Mouse (Mus musculus): Measurements from ENCODE around the gene Yif1a. TPM values are rescaled to one million over a fixed set of nuclear protein-coding genes. Genes with fewer than 3 reads are reported as not detected.

Yif1a gene
- polyA plus RNA-seq, 1 experiment from 2014 or later = 128 TPM

DNA sequence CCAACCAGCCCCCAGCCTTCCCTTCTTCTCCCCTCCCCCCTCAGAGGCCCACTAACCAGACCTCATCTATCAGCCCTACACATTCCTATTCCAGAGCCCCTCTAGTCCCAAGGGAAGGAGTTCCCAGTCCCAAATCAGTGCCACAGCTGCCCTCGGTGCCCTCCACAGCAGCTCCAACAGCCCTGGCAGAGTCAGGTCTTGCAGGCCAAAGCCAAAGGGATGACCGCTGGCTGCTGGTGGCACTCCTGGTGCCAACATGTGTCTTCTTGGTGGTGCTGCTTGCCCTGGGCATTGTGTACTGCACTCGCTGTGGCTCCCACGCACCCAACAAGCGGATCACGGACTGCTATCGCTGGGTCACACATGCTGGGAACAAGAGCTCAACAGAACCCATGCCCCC lies 18.4 kb upstream of the Yif1a start:
- DNase-seq (ENCODE audit: low spot score) = no peak
- no peaks in the 10 kb centered on the region for H3K9me3 ChIP-seq (ENCODE audit: control insufficient read depth, low read length)
- H3K36me3 ChIP-seq (ENCODE audit: control insufficient read depth, insufficient read depth, low read length) = no peaks in the 10 kb centered on the region
- H3K9ac ChIP-seq (ENCODE audit: low read length) = peak overlapping the region; percentile 31; the same call in 1 of the 2 replicates
- no peak for ATAC-seq (ENCODE audit: low FRiP score, low TSS enrichment)
- H3K27ac ChIP-seq (replicated peaks) = no peak overlapping the region
- H3K4me2 ChIP-seq (replicated peaks; ENCODE audit: low read depth) = peak overlapping the region; percentile 73
- 76% methylated on average over 7 of the region's 7 CpGs for WGBS
- H3K27me3 ChIP-seq (ENCODE audit: control insufficient read depth, insufficient read depth, low read length) = no peaks in the 10 kb centered on the region; the same call in 1 of the 2 replicates
- H3K4me3 ChIP-seq (ENCODE audit: low read depth, low read length) = peak overlapping the region; percentile 60
- H3K4me1 ChIP-seq (replicated peaks; ENCODE audit: control insufficient read depth, insufficient read depth) = peaks cover 9% of the 10 kb centered on the region; the same call in 1 of the 2 replicates
- TF ChIP-seq EP300 (optimal IDR thresholded peaks at IDR 0.05) (no peak), CTCF (IDR thresholded peaks at IDR 0.05; ENCODE audit: low read depth) (no peak)

DNA sequence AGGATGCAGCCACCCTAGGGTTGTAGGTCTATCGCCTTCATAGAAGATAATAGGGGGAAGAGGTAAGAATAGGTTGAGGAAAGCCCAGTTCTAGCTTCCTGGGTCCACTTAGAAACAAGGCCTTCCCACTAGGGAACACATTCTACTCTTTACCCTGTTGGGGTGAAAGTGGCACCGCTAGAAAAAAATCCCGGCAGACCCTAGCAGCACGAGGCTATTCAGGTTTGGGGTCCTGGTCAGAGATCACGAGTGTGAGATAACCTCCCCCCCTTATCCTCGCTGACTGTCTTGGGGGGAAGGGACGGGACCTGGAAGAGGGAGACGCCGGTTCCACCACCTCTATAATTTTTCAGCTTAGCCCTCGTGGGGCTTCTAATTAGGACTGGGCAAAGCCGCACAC lies 17.3 kb upstream of the Yif1a start:
- DNase-seq (ENCODE audit: low spot score) = no peak
- Histone ChIP-seq H3K4me3 (ENCODE audit: low read depth, low read length) (peak overlapping the region; percentile 60), H3K36me3 (ENCODE audit: control insufficient read depth, insufficient read depth, low read length) (no peaks in the 10 kb centered on the region), H3K4me1 (replicated peaks; ENCODE audit: control insufficient read depth, insufficient read depth) (peaks cover 9% of the 10 kb centered on the region; the same call in 1 of the 2 replicates), H3K27ac (replicated peaks) (peak overlapping the region; percentile 81), H3K9ac (ENCODE audit: low read length) (peak overlapping the region; percentile 53), H3K27me3 (ENCODE audit: control insufficient read depth, insufficient read depth, low read length) (no peaks in the 10 kb centered on the region; the same call in 1 of the 2 replicates), H3K9me3 (ENCODE audit: control insufficient read depth, low read length) (no peaks in the 10 kb centered on the region), H3K4me2 (replicated peaks; ENCODE audit: low read depth) (peak overlapping the region; percentile 73)
- ATAC-seq (ENCODE audit: low FRiP score, low TSS enrichment) = no peak
- WGBS = 14% methylated on average over 11 of the region's 11 CpGs
- no peak for TF ChIP-seq EP300 (optimal IDR thresholded peaks at IDR 0.05)
- no peak for TF ChIP-seq CTCF (IDR thresholded peaks at IDR 0.05; ENCODE audit: low read depth)

DNA sequence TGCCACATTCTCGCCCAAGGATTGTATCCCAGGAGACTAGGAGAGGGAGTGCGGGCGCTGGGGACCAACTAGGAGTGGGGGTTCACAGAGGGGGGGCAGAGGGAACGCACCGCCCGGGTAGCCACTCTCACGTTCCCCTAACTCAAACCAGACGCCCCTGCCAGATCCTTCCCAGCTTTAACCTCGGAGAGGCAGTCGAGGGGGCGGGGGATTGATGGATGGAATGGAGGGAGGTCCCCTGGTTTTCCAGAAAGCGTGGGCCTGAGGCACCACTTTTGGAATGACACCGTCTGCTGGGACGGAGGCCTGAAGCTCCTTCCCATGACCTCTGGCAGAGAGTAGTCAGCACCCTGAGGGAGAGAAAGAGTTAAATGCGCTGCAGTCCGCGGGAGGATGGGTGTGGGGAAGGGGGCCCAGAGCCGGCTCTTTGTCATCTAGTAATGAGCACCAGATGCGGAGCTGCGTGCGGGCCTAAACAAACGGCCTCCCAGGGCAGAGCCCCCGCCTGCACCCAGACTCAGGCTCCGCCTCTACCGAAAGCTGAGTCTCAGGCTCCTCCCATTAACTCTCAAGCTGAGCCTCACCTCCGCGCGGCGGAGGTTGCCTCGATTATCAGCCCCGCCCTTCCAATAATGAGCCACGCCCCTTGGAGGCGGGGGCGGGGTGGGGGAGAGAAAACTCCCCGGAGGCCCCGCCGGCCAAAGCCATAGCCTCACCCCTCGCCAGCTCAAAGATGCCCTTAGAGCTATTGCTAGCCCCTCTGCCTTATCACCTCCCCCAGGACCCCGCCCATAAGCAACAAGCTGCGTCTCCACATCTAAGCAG lies 16.6 kb upstream of the Yif1a start:
- WGBS = 2% methylated on average over 37 of the region's 40 CpGs
- Histone ChIP-seq H3K9ac (ENCODE audit: low read length) (peak overlapping the region; percentile 53), H3K9me3 (ENCODE audit: control insufficient read depth, low read length) (no peaks in the 10 kb centered on the region), H3K4me3 (ENCODE audit: low read depth, low read length) (peak overlapping the region; percentile 60), H3K27ac (replicated peaks) (peak overlapping the region; percentile 81), H3K36me3 (ENCODE audit: control insufficient read depth, insufficient read depth, low read length) (no peaks in the 10 kb centered on the region), H3K27me3 (ENCODE audit: control insufficient read depth, insufficient read depth, low read length) (no peaks in the 10 kb centered on the region; the same call in 1 of the 2 replicates), H3K4me1 (replicated peaks; ENCODE audit: control insufficient read depth, insufficient read depth) (peaks cover 9% of the 10 kb centered on the region; the same call in 1 of the 2 replicates), H3K4me2 (replicated peaks; ENCODE audit: low read depth) (peak overlapping the region; percentile 73)
- DNase-seq (ENCODE audit: low spot score) = peak; percentile 85
- peak; percentile 84 for ATAC-seq (ENCODE audit: low FRiP score, low TSS enrichment)
- TF ChIP-seq EP300 (optimal IDR thresholded peaks at IDR 0.05) (no peak), CTCF (IDR thresholded peaks at IDR 0.05; ENCODE audit: low read depth) (no peak)

DNA sequence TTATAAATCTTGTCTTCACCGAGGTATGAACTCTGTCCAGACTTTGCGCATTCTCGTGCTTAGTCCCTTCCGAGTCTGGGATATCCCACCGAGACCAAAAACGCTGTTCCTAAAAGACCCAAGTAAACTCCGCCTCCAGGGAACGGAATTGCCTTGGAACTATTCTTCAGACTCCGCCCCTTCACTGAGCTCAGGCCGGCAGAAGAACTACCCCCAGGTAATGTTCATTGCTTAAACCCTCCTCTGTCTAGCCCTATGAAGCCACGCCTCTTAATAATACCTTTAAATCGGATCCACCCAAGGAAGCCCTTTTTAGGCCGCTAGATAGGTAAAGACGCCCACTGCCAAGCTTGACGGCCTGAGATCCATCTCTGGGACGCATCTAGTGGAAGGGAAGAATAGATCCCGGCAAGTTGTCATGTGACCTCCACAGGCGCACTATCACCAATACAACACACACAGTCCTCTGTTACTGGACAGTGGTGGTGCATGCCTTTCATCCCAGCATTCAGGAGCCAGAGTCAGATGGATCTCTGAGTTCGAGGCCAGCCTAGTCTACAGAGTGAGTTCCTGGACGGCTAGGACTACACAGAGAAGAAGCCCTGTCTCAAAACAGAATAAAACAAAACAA lies 15.8 kb upstream of the Yif1a start:
- WGBS = 1% methylated on average over 20 of the region's 20 CpGs
- TF ChIP-seq CTCF (IDR thresholded peaks at IDR 0.05; ENCODE audit: low read depth) = no peak; the same call in 1 of the 2 replicates
- no peak for TF ChIP-seq EP300 (optimal IDR thresholded peaks at IDR 0.05)

DNA sequence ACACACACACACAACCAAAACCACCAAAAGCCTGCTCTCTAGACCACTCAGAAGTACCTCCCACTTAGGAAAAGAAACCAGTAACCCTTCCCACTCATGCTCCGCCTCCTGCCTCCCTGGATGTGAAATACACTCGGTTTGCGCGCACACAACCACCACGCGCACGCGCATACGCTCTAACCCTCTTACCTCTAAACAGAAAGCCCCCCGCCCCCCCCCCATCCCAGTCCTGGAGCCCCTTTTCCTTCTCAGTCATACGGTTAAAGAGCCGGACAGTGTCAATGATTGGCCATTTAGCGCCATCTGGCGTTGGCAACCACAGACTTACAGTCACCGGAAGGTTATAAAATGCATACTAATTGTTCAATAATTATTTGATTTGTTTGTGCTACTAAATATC lies 15.3 kb upstream of the Yif1a start:
- Histone ChIP-seq H3K4me2 (replicated peaks; ENCODE audit: low read depth) (peak overlapping the region; percentile 73), H3K36me3 (ENCODE audit: control insufficient read depth, insufficient read depth, low read length) (no peaks in the 10 kb centered on the region), H3K4me1 (replicated peaks; ENCODE audit: control insufficient read depth, insufficient read depth) (peaks cover 3% of the 10 kb centered on the region; the same call in 1 of the 2 replicates), H3K4me3 (ENCODE audit: low read depth, low read length) (peak overlapping the region; percentile 60), H3K9me3 (ENCODE audit: control insufficient read depth, low read length) (no peaks in the 10 kb centered on the region), H3K27me3 (ENCODE audit: control insufficient read depth, insufficient read depth, low read length) (no peaks in the 10 kb centered on the region; the same call in 1 of the 2 replicates), H3K27ac (replicated peaks) (no peak overlapping the region), H3K9ac (ENCODE audit: low read length) (no peak overlapping the region)
- DNase-seq (ENCODE audit: low spot score) (peak; percentile 74), ATAC-seq (ENCODE audit: low FRiP score, low TSS enrichment) (peak; percentile 27; the same call in 1 of the 2 replicates)
- TF ChIP-seq EP300 (optimal IDR thresholded peaks at IDR 0.05) (no peak), CTCF (IDR thresholded peaks at IDR 0.05; ENCODE audit: low read depth) (peak; percentile 78)
- 2% methylated on average over 15 of the region's 15 CpGs for WGBS

More for the DNA sequence above, 15.8 kb upstream of the Yif1a start:
- no peaks in the 10 kb centered on the region for H3K36me3 ChIP-seq (ENCODE audit: control insufficient read depth, insufficient read depth, low read length)
- H3K4me2 ChIP-seq (replicated peaks; ENCODE audit: low read depth) = peak overlapping the region; percentile 73
- peak overlapping the region; percentile 60 for H3K4me3 ChIP-seq (ENCODE audit: low read depth, low read length)
- H3K4me1 ChIP-seq (replicated peaks; ENCODE audit: control insufficient read depth, insufficient read depth) = peaks cover 5% of the 10 kb centered on the region; the same call in 1 of the 2 replicates
- H3K9me3 ChIP-seq (ENCODE audit: control insufficient read depth, low read length) = no peaks in the 10 kb centered on the region
- H3K27me3 ChIP-seq (ENCODE audit: control insufficient read depth, insufficient read depth, low read length) = no peaks in the 10 kb centered on the region; the same call in 1 of the 2 replicates
- peak; percentile 22; the same call in 1 of the 2 replicates for ATAC-seq (ENCODE audit: low FRiP score, low TSS enrichment)
- H3K27ac ChIP-seq (replicated peaks) = peak overlapping the region; percentile 81
- DNase-seq (ENCODE audit: low spot score) = no peak
- H3K9ac ChIP-seq (ENCODE audit: low read length) = no peak overlapping the region
